Mouse (Mus musculus): Measurements from ENCODE around the gene Rps15. TPM values are rescaled to one million over a fixed set of nuclear protein-coding genes. Genes with fewer than 3 reads are reported as not detected.

Gene Rps15
- polyA plus RNA-seq, 1 experiment from 2014 or later: 668 TPM

DNA sequence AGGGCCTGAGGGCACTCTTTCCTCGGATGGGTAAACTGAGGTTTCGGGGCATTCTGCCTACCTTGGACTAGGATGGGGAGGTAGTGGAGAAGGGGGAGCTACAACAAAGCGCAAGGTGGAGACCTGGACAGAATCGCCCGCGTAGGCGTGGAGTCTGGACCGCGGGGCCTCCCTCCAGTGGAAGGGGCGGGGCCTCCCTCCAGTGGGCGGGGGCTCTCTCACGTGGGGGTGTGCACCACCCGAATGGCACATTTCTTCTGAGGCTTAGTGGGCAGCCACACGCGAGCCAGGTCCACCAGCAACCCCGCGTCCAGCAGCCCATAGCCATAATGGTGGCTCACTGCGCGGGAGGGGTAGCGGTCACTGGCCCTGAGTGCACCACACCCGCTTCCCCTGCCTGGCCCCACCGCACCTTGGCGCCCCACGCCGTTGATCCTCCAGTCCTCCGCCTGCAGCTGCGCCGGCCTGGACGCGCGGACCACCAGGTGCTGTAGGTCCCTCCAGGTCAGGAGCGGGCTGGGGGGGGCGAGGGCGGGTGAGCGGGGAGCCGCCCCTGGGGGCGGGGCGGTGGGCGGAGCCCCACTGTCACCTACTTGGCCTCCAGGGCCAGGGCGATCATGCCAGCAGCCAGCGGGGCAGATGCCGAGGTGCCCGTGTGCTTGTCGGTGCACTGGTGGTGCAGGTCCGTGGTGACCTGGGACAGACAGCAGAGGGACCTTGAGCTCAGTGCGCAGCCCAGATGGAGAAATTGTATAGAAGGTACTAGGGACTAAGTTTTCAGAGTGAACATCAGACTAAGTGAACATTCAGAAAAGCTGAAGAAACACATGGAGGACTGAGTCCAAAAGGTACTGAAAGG is 31.2 kb downstream of the Rps15 start:
- under 1% methylated on average over 46 of the region's 46 CpGs for WGBS
- H3K9me3 ChIP-seq (replicated peaks): no peaks in the 10 kb centered on the region
- peaks cover 39% of the 10 kb centered on the region for H3K27me3 ChIP-seq
- peaks cover 3% of the 10 kb centered on the region; the same call in 1 of the 2 replicates for H3K36me3 ChIP-seq
- H3K4me3 ChIP-seq: peak overlapping the region; percentile 40
- H3K4me2 ChIP-seq (replicated peaks): peak overlapping the region; percentile 96
- peak; percentile 13 for ATAC-seq (ENCODE audit: low FRiP score)
- H3K4me1 ChIP-seq: peaks cover 31% of the 10 kb centered on the region
- peak overlapping the region; percentile 60 for H3K9ac ChIP-seq
- H3K27ac ChIP-seq: no peak overlapping the region

DNA sequence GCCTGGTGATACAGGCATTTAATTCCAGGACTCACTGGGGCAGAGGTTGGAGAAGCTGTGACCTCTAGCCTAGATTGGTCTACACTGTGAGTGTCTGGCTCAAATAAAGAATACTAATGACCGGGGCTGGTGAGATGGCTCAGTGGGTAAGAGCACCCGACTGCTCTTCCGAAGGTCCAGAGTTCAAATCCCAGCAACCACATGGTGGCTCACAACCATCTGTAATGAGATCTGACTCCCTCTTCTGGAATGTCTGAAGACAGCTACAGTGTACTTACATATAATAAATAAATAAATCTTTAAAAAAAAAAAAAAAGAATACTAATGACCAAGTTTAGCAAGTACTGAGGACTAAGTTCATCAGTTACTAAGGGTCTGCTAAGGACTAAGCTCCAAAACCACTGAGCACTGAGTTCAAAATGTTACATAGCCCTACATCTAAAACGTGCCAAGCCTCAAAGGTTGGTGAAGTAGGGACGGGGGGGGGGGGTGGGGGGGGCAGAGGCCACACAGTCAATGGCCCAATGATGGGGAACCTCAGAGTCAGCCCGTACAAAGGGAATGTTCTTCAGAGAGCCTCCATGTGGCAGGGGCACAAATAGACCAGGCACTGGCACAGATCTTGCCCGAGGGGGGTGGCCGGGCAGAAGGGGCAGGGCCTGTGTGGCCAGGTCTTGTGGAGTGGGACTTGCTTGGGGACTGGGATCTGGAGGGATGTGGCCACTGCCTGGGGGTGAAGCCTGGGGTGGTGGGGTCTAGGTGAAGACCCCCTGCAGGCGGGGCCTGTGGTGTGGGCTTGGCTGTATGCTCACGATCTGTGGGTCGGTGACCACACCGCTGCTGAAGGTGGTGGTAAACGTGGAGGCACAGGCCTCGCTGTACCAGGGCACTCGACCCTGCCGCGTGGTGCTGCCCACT is 32.1 kb downstream of the Rps15 start:
- 0 out of 2 replicates have a peak overlapping the region, but pooled peaks have one; percentile 96 for H3K4me2 ChIP-seq (replicated peaks)
- peaks cover 39% of the 10 kb centered on the region for H3K27me3 ChIP-seq
- 78% methylated on average over 17 of the region's 17 CpGs for WGBS
- no peak for ATAC-seq (ENCODE audit: low FRiP score)
- H3K27ac ChIP-seq: no peak overlapping the region
- H3K36me3 ChIP-seq: no peaks in the 10 kb centered on the region
- no peak overlapping the region for H3K4me3 ChIP-seq
- H3K9me3 ChIP-seq (replicated peaks): no peaks in the 10 kb centered on the region
- no peak overlapping the region for H3K9ac ChIP-seq
- H3K4me1 ChIP-seq: peaks cover 27% of the 10 kb centered on the region

DNA sequence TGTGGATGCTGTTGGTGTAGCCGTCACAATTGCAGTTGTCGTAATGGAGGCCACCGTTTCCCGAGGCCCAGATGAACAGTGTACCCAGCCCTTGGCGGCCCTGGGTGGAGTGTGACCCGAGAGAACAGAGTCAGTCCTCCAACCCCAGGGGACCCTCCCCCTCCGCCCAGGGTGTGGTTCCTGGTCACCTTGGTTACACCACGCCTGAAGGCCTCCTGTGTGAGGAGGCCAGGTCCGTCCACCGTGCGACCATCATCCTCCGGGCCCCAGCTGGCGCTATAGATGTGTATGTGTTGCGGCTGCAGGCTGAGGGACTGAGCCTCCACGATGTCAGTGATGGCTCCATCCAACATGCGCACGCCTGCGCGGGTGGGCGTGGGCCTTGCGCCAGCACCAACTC is 32.8 kb downstream of the Rps15 start:
- H3K27me3 ChIP-seq: peaks cover 39% of the 10 kb centered on the region
- WGBS: 82% methylated on average over 21 of the region's 21 CpGs
- no peak for ATAC-seq (ENCODE audit: low FRiP score)
- no peak overlapping the region for H3K4me3 ChIP-seq
- H3K27ac ChIP-seq: no peak overlapping the region
- peaks cover 22% of the 10 kb centered on the region for H3K4me1 ChIP-seq
- no peak overlapping the region for H3K9ac ChIP-seq
- no peaks in the 10 kb centered on the region for H3K36me3 ChIP-seq
- no peak overlapping the region for H3K4me2 ChIP-seq (replicated peaks)
- no peaks in the 10 kb centered on the region for H3K9me3 ChIP-seq (replicated peaks)

DNA sequence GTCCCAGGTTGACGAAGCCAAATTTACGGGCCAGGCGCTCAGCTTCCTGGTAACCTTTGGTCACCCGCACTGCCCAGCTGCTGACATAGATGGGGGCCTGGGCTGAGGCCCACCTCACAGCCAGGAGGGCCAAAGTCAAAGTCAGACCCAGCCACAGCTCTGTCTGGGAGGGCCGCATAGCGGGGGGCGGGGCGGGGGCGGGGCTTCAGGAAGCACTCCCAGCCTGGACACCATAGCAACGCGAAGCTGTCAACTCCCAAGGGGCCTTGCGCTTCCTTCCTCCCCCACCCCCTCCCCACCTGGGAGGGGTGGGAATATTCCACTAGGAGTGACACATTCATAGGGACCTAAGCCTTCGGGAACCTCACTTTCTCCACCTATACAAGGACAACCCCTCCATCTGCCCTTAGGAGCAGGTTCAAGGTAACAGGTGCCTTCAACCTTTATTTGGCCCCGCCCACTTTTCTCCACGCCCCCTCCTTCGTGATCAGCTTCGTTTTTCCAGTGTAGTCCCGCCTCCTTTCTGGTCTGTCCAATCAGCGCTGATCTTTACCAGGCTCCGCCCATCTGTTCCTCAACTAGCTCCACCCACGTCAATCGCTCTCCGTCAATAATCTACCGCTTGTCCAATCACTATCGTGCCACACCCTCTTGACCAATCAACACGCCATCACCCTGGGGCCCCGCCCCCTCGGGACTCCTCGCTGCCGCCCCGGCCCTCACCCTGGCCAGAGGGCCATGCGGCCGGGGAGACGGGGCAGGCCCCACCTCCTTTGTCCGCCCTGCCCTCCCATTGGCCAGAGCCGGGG is 37.2 kb downstream of the Rps15 start, which contains the start of the genes Pcsk4 and Reep6:
Gene Pcsk4 (minus strand): TSS at position 226 of the 809 bp plus-strand sequence.
Gene Reep6 (plus strand): TSS at position 681 of the 809 bp plus-strand sequence.
- peak within 1 kb of the TSS; percentile 59 for H3K9ac ChIP-seq
- peak; percentile 94 for ATAC-seq (ENCODE audit: low FRiP score)
- H3K27ac ChIP-seq: 0 out of 2 replicates have a peak within 1 kb of the TSS, but pooled peaks have one; percentile 2
- 6% methylated on average over 31 of the region's 36 CpGs for WGBS
- H3K4me1 ChIP-seq: peaks cover 15% of the 10 kb centered on the region
- no peaks in the 10 kb centered on the region for H3K9me3 ChIP-seq (replicated peaks)
- H3K36me3 ChIP-seq: no peaks in the 10 kb centered on the region
- H3K27me3 ChIP-seq: peaks cover 39% of the 10 kb centered on the region
- peak within 1 kb of the TSS; percentile 46 for H3K4me3 ChIP-seq
- H3K4me2 ChIP-seq (replicated peaks): peak within 1 kb of the TSS; percentile 88

DNA sequence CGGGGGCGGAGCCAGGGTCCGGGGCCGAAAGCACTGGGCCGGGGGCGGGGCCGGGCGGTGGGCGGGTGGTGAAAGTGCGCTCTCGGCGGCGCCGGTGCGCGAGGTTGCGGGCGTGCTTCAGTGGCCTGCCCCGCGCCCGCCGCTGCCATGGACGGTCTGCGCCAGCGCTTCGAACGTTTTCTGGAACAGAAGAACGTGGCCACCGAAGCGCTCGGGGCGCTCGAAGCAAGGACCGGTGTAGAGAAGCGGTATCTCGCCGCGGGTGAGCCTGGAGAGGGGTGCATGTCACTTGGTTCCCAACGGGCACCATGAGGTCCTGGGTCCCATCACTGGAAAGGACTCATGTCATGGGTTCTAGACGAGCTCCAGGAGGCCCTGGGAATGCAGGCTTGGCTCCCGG is 37.8 kb downstream of the Rps15 start:
- Histone ChIP-seq H3K9ac (peak overlapping the region; percentile 59), H3K36me3 (no peaks in the 10 kb centered on the region), H3K4me3 (peak overlapping the region; percentile 46), H3K27ac (0 out of 2 replicates have a peak overlapping the region, but pooled peaks have one; percentile 2), H3K9me3 (replicated peaks) (no peaks in the 10 kb centered on the region), H3K4me2 (replicated peaks) (peak overlapping the region; percentile 88), H3K27me3 (peaks cover 38% of the 10 kb centered on the region), H3K4me1 (peaks cover 15% of the 10 kb centered on the region)
- WGBS: 1% methylated on average over 40 of the region's 41 CpGs
- ATAC-seq (ENCODE audit: low FRiP score): peak; percentile 26; the same call in 1 of the 2 replicates

DNA sequence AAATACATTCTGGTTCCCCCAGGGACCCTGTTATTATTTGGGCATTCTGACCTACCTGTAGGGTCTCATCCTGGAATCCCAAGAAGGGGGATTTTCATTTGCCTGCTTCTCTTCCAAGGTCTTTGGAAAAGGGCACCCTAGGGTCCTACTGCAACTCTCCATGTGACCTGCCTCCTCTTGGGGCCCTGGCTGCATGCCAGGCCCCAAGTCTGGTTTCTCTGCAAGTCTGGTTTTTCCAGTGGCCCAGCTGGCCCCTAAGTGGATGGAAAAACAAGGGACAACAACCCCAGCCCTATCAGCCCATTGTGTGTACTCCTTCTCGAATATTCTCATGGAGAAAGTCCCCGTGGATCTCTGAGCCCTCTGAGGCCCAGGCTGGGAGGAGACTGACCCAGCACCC is 38.6 kb downstream of the Rps15 start:
- 69% methylated on average over 2 of the region's 2 CpGs for WGBS
- Histone ChIP-seq H3K4me3 (0 out of 2 replicates have a peak overlapping the region, but pooled peaks have one; percentile 46), H3K27ac (no peak overlapping the region), H3K9me3 (replicated peaks) (no peaks in the 10 kb centered on the region), H3K9ac (no peak overlapping the region), H3K27me3 (peaks cover 38% of the 10 kb centered on the region), H3K4me2 (replicated peaks) (peak overlapping the region; percentile 88), H3K36me3 (no peaks in the 10 kb centered on the region), H3K4me1 (peaks cover 15% of the 10 kb centered on the region)
- ATAC-seq (ENCODE audit: low FRiP score): no peak

DNA sequence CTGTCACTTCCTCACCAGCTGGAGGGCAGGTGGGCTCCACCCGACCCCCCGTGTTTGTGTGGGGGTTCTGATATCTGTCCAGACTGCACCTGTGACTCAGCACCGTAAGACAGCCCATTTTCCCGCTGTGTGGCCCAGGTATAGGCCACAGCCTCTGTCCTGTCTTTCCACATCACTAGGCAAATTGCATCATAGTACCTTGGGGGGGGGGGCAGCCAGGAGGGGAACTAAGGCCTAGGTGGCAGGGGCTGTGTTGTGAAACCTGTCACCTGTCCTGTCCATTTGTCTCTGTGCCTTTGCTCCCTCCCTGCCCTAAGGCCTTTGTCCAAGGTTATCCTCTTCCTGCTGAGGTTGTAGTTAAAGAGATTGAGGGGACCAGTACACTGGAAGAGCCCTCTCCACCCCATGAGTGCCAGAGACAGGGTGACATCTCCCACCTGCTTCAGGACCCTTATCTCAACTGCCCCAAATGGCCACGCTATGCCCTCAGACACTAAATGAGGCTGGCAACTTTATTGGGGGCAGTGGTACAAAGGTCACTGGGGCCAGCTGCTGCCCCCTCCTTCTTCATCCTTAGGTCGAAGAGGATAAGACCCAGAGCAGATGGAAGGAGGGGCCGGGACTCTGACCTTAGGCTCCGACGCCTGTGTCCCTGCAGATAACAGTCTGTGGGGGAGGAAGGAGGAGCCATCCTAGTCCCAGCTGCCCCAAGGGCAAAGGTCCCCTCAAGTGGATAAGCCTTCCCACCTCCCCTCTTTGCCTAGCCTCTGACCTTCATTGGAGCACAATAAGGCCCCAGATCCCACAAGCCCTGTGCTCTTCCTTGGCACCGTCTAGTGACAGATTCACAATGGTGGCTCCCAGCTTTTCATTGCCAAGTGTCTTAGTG is 39.6 kb downstream of the Rps15 start:
- Histone ChIP-seq H3K27ac (no peak overlapping the region), H3K4me2 (replicated peaks) (no peak overlapping the region), H3K36me3 (no peaks in the 10 kb centered on the region), H3K9ac (no peak overlapping the region), H3K9me3 (replicated peaks) (no peaks in the 10 kb centered on the region), H3K4me3 (no peak overlapping the region), H3K27me3 (peaks cover 33% of the 10 kb centered on the region), H3K4me1 (peaks cover 15% of the 10 kb centered on the region)
- 55% methylated on average over 10 of the region's 10 CpGs for WGBS
- ATAC-seq (ENCODE audit: low FRiP score): no peak

DNA sequence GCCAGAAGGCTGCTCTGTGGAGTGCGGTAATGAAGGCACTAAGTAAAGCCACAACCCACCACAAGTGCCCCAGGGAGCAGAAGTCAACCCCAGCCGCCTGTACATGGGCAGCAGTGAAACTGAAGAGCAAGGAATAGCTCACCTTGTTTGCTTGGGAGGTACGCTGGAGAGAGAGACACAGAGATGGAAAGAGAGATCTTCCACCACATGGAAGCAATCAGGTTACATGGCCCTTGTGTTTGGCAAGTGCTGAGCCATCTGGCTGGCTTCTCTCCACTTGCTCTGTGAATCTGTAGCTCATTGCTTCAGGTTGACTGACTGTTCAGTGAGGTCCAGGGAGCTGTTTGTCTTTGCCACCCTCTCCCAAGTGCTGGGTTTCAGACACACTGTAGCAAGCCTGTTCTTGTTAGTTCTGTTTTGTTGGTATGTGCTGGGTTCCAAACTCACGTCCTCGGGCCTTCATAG is 40.3 kb downstream of the Rps15 start:
- no peak overlapping the region for H3K9ac ChIP-seq

DNA sequence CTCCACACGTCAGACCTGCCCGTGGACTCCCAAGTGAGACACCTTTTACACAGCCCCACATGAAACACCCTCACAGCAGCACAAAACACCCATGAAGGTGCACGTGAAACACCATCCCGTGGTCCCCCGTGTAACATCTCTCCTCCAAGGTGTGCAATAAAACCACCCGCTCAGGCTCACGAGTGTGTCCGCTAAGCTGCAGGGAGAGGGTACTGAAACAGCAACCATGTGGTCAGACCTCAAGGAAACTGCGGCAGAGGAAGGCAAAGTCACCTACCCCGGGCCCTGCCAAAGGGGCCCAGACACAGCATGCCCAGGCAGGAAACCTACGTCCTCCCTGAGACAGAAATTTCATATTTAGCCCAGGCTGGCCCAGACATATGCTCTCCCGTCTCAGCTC is 44.0 kb downstream of the Rps15 start:
- H3K27me3 ChIP-seq: peaks cover 35% of the 10 kb centered on the region
- WGBS: 88% methylated on average over 12 of the region's 12 CpGs

More for the DNA sequence above, 40.3 kb downstream of the Rps15 start:
- H3K4me2 ChIP-seq (replicated peaks): no peak overlapping the region
- peaks cover 31% of the 10 kb centered on the region for H3K27me3 ChIP-seq
- 78% methylated on average over 5 of the region's 5 CpGs for whole genome bisulfite sequencing
- peaks cover 15% of the 10 kb centered on the region for H3K4me1 ChIP-seq
- H3K27ac ChIP-seq: no peak overlapping the region
- no peaks in the 10 kb centered on the region for H3K36me3 ChIP-seq
- ATAC-seq (ENCODE audit: low FRiP score): no peak
- no peak overlapping the region for H3K4me3 ChIP-seq
- no peaks in the 10 kb centered on the region for H3K9me3 ChIP-seq (replicated peaks)

DNA sequence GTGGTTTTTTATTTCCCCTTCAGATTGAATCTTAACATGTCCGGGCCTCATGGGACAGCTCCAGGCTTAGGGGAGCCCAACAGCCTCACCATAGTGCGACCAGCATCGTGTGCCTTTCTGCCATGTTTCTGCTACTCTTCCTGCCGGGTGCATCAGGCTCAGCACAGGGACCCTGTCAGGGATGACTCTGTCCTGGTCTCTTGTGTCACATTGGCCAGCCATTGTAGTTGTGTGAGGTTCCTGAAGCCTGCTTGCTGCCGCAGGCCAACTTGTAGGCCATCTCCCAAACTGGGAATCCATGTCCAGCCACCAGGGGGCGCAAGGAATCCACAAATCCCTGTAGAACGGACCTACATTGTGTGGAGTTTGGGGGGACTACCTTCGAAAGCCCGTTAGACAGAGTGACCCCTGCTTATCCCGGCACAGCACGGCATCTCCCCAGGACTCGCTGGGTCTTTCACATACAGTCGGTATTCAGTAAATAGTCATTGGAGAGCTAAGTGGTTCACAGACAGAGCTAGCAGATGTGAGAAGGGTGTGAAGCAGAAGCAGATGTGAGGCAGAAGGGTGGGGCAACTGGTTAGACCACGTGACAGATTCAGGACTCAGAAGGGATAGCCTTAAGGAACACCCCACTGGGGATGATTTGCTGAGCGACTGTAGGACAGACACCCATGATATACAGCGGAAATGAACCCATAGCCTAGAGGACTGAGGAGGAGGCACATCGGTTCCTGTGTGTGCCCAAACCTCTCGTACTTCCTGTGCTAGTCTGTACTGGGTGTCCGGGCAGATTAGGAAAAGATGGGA is 47.9 kb downstream of the Rps15 start:
- no peaks in the 10 kb centered on the region for H3K36me3 ChIP-seq
- 0 out of 2 replicates have a peak overlapping the region, but pooled peaks have one; percentile 13 for H3K4me2 ChIP-seq (replicated peaks)
- no peak overlapping the region for H3K4me3 ChIP-seq
- no peak for ATAC-seq (ENCODE audit: low FRiP score)
- no peak overlapping the region for H3K27ac ChIP-seq
- H3K4me1 ChIP-seq: peaks cover 35% of the 10 kb centered on the region
- peaks cover 61% of the 10 kb centered on the region for H3K27me3 ChIP-seq
- H3K9me3 ChIP-seq (replicated peaks): no peaks in the 10 kb centered on the region
- WGBS: 22% methylated on average over 19 of the region's 19 CpGs
- no peak overlapping the region for H3K9ac ChIP-seq

More for the DNA sequence above, 44.0 kb downstream of the Rps15 start:
- H3K4me3 ChIP-seq: no peak overlapping the region
- H3K9ac ChIP-seq: no peak overlapping the region
- H3K4me1 ChIP-seq: peaks cover 8% of the 10 kb centered on the region; the same call in 1 of the 2 replicates
- H3K9me3 ChIP-seq (replicated peaks): no peaks in the 10 kb centered on the region
- no peak overlapping the region for H3K27ac ChIP-seq
- H3K36me3 ChIP-seq: no peaks in the 10 kb centered on the region
- ATAC-seq (ENCODE audit: low FRiP score): no peak
- no peak overlapping the region for H3K4me2 ChIP-seq (replicated peaks)

Measured in hindbrain, embryonic 12.5 days (tissue).